Mouse (Mus musculus): Measurements from ENCODE around the gene Dll4. TPM values are rescaled to one million over a fixed set of nuclear protein-coding genes. Genes with fewer than 3 reads are reported as not detected.
A peak's percentile ranks its signal among the peaks of the same experiment; 100 is the strongest.

Dll4 gene
- total RNA-seq, 2 experiments from 2014 or later: not detected

DNA sequence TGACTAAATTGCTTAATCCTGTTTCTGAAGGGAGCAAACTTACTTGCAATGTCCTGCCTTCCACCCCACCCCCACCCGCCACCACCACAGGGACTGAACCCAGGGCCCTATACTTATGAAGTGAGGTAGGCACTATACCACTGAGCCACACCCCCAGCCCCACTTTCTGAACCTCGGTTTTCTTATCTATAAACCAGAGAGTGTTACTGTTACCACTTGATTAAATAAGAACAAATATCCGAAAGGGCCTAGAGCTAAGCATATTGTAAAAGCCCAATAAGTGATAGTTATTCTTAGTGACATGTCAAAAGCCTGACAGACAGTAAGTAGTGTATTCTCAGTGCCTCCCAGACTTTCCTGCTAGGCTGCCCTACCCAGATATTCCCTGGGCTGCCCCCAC, 21.2 kb upstream of the Dll4 start:
- ATAC-seq (replicated peaks; ENCODE audit: low FRiP score, low TSS enrichment, poor library complexity, severe bottlenecking): peak; percentile 48

DNA sequence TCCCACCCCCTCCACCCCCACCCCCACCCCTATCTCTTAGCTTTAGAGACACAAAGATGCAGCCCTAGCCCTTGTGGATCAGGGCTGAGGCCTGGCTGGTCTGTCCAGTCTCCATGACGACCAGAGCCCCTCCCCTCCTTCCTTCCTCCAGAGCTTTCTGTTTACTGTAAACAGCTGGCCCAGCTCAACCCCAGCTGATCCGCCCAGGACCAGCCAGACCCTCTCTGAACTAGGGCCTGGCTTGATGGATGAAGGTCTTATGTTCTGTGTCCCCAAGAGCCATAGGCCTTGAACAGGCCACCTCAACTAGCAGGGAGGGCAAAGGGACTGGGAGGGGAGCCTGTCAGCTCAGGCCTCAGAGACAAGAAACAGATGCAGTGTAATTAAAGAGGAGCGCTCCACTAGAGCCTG, 20.8 kb upstream of the Dll4 start:
- peak; percentile 17 for ATAC-seq (replicated peaks; ENCODE audit: low FRiP score, low TSS enrichment, poor library complexity, severe bottlenecking)

DNA sequence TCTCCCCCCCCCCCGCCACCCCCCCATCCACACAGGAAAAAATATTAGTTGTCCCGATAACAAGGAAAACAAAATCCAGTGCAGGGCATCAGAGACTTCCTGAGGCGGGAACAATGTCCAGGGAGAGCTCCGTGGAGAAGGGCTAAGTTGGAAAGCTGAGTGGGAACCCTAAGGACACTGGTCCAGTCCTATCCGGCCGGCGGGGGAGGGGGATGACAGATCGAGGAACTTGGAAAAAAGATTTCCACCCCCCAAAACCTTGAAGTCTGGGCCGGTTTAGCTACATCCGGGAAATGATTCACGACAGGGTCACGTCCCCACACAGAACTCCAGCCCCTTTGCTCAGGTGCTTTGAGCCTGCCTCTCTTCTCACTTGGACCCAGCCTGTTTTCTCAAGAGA, 14.0 kb upstream of the Dll4 start:
- no peak for ATAC-seq (replicated peaks; ENCODE audit: low FRiP score, low TSS enrichment, poor library complexity, severe bottlenecking)

DNA sequence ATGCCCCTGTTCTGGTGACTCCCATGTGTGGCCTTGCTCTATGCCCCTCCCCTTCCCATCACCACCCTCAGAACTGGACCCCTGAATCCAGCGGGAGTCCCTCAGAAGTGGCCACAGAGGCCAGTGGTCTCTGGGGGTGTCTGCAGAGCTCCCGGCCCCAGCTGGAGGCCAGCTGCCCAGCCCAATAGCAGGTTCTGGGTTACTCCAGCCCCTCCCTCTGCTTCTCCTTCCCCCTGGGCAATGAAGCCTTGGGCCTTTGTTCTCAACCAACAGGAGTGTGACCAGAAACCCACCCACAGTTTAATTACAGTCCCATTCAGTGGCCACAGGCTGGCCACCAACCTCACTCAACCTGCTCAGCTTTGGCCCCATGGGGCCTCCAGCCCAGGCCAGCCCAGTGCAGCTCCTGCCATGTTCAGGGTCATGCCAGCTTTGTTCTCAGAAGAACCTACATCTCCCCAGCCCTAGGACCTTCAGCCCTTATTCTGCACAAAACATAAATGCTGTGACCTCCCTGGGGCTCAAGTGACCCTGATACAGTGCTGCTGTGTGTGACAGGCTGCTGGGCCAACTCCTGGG, 13.1 kb upstream of the Dll4 start:
- no peak for ATAC-seq (replicated peaks; ENCODE audit: low FRiP score, low TSS enrichment, poor library complexity, severe bottlenecking)

DNA sequence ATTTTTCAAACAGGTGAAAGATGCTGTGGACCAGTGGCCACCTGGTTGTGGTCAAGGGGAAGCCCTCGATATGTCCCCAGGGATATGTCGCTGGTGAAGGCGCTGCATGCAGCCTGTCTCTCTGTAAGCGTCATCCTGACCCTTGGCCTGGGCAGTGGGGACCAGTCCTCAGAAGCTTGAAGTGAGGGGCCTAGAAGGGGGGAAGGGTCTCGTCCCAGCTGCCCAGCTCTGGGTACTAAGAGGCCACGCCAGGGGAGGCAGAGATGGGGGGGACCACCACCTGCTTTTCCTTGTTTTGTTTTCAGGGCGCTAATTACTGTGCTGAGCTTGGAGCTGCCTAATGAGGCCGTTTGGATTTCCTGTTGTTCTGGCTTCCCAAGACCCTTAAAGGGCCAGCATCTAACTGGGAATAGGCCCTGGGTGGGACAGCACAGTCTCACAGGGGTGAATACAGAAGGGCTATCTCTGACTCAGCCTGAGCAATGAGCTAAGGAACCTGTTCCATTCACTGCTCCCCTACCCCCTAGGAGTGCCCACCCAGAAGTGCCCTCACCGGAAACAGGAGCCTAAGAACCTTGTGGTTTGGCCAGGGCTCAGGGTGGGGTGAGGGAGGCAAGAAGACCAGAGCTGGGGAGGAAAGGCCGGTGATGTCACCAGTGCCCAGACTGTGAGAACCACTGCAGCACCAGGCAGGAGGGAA, 11.7 kb upstream of the Dll4 start:
- ATAC-seq (replicated peaks; ENCODE audit: low FRiP score, low TSS enrichment, poor library complexity, severe bottlenecking): no peak

DNA sequence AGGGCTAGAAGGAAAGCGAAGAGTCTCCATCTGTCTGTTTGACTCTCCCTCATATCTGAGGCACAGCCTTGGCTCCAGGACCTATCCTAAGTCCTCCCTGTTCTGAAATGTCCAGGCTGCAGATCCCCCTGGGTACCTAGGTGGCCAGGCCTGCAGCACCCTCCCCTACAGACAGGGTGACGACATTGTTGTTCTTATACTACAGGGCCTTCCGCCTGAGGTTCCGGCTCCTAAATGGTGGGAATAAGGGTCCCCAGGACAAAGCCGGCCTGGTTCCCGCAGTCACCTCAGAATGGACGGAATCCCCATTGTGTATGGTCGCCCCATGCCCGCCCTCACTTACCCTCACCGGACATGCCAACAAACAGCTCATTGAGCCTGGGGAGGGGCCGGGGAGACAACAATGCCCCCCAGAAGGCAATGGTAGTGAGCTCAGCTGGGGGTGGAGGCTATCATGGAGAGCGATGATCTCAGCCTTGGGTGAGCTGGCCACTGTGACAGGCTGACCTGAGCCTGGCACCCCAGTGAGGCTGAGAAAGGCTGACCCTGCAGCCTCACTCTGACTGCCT, 10.8 kb upstream of the Dll4 start:
- ATAC-seq (replicated peaks; ENCODE audit: low FRiP score, low TSS enrichment, poor library complexity, severe bottlenecking): no peak

DNA sequence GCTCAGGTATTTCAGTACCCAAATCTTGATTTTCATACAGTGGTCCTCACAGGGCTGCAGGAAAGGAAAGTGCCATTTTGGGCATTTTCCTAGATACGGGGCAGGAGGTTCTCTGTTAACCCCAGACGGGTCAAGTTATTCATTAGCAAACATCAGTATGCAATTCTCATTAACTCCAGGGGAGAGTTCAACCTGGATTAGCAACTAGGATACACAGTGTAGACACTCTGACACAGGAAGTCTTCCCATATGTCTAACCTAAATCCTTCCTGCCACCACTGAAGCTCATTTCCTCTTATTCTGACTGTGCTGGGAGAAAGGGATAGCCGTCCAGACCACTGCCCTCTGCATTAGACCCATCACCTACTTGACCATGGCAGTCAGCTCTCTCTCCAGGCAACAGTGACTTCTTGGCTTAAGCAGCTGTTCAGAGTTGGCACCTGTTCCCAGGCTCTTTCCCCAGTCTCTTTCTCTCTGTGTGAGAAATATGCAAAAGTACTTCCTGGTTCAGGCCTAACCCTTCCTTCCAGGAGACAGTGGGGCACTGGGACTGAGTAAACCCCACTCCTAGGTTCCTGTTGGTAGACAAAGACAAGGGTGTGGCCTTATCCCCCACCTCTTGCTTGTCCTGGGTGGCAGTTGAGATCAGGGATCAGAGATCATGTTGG, 7.4 kb upstream of the Dll4 start:
- ATAC-seq (replicated peaks; ENCODE audit: low FRiP score, low TSS enrichment, poor library complexity, severe bottlenecking): no peak

DNA sequence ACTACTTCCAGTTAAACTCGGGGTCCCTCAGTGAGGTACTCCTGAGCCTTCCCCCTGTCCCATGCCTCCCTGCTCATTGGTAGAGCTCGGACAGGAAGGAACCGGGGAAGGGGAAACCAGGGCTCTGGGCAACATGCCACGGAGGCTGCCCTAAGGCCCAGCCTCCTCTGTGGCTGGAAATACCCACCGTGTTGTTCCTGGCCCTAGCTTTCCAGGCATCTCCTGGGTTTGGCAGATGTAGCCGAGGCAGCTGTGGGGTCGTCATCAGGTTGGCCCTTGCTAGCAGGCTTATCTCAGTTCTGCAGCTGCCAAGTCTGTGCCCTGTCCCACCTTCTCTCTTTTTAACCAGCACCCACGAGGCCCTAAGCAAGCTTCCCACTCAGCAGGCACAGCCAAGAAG, 5.0 kb upstream of the Dll4 start:
- ATAC-seq (replicated peaks; ENCODE audit: low FRiP score, low TSS enrichment, poor library complexity, severe bottlenecking): peak; percentile 74

DNA sequence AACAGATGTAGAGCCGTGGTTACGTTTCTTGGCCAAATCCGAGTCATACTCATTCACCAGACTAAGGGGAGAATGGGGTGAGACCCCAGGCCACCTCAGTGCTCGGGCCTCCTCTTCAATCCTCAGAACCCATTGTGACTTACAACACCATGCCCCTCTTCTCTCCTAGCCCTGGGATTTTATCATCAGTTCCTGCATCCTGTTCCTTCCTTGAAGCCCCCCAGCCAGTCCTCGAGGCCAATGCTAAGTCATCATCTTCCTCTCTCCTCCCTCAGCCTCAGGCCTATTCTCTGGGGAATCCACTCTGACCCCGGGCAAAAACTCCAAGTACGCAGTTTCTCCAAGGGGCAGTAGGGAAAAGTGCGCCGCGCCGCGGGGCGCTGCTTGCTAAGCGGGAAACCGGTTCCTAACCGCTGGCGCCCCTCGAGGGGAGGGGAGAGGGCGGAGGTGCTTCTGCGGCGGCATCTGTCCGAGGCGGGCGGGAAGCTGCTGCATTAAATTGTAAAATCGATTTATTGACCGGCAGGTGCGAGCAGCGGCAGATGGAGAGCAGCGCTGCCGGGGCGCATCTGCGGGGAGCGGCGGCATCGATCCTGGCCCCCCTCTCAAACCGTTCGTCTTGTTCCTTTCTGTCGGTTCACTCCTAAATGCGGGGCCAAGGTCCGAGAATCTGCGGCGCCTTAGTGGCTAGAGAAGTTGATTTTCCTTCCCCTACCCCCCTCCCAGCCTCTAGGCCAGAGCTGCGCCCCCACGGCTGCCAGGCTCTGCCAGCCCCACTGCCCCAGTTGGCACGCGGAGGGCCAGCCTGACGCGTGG, 3.6 kb upstream of the Dll4 start:
- no peak for ATAC-seq (replicated peaks; ENCODE audit: low FRiP score, low TSS enrichment, poor library complexity, severe bottlenecking)

DNA sequence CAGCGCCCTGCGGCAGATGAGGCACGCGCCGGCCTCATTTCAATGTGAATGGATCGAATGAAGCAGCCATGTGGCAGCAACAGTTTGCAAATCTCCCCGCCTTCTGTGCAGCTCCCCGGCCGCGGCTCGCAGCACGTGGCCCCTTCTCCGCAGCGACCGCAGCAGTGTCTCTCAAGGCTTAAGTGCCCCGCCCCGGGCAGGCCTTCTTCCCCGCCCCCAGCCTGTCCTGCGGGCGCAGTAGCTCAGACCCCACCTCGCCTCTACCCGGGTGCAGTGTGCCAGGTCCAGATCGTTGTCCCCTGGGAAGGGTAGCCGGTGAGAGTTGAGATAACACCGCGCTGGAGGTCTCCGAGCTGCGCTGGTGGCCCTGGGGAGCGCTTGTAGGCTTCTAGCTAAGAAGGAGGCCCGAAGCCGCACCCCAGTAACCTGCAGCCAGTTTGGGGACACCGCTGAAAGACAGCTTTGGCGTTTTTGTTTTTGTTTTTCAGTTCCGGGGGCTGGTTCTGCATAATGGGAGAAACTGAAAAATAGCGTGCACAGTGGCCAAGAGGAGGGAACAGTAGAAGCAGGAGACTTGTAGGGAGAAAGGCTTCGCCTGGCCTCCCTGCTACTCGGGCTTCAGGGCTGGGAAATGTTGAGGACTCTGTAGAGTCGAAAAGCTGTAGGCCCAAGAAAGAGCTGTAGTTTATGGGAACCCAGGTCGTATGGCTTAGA, 2.8 kb upstream of the Dll4 start:
- ATAC-seq (replicated peaks; ENCODE audit: low FRiP score, low TSS enrichment, poor library complexity, severe bottlenecking): peak; percentile 31

DNA sequence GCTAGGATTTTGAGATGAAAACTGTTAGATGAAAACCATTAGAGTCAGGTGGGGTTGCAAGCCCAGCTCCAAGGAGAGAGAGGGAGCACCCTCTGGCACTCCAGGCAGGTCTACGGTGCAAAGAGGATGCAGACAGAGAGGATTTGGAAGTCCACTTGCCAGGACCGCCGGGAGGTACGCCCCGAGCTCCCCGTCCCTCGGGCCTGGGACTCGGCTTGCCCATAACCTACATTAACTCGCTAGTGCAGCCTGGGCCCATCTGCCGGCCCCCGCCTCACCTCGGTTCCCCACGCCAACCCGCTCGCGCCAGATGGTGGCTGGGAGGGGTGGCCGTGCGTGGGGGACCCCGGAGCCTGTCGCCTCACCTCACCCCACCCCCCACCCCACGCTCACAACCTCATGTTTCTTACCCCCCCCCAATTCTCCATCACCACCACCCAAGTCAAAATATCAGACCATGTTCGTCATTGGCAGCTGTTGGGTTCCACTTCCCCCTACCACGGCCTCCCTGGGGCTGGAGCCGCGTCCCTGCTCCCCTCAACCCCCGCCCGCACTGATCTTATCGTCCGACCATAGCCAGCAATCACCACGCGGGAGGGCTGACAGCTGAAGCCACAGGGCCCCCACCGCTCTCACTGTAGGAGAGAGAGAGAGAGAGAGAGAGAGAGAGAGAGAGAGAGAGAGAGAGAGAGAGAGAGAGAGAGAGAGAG, 1.6 kb upstream of the Dll4 start:
- ATAC-seq (replicated peaks; ENCODE audit: low FRiP score, low TSS enrichment, poor library complexity, severe bottlenecking): no peak

DNA sequence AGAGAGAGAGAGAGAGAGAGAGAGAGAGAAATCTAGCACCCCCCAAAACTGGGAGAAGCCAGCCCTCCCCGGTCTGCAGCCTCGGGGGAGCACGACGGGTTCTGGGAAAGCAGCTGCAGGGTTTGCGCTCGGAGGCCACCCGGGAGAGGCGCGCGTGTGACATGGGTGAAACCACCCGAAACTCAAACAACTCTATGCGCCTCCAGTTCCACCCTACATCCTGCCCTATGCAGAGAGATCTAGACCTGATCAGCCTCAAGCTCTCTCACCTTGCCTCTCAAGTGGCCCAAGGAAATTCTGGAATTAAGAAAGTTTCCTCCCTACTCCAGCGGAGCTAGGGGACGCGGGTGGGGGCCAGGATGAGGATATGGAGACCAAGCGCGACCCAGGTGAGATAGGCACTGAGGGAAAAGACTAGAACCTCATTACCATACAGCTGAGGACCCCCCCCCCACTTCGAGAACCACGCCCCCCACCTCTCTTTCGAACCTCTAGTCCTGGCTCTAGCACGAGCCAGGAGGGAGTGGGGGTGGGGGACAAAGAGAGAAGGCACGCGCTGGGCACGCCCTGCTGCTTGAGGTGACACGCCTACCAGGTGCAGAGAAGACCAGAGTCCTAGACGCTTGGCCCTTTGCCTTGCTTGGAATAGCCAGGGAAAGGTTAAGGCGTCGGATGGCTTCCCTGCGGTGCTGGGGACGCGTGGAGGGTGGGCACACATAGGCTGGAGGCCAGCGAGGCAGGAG, 837 bp upstream of the Dll4 start:
- no peak for ATAC-seq (replicated peaks; ENCODE audit: low FRiP score, low TSS enrichment, poor library complexity, severe bottlenecking)

DNA sequence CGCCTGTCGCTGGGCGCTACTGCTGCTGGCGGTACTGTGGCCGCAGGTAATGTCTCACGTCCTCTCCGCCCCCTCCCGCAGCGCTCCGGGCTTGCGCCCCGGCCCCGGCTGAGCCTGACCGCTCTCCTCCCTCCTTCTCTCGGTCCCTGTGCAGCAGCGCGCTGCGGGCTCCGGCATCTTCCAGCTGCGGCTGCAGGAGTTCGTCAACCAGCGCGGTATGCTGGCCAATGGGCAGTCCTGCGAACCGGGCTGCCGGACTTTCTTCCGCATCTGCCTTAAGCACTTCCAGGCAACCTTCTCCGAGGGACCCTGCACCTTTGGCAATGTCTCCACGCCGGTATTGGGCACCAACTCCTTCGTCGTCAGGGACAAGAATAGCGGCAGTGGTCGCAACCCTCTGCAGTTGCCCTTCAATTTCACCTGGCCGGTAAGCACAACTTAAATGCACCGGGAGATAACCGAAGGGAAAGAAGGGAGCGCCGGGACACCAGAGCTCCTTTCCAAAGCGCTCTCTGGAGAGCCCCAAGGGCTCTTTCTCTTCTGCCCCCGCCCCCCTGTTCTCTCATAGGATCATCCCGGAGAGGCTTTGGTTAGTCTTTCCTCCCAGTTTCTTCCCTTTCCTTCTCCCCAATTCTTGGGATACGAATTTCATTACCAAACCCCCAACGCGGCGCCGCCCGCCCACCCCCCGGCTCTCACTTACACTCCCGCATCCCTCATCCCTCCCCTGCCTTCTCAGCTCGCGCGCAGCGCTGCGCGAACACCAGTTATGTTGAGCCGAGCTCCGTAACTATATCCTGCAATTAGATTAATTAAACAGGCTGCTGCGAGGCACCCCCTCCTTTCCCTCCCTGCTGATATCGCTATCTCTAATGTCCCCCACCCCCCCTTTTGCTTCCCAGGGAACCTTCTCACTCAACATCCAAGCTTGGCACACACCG, 847 bp downstream of the Dll4 start:
- ATAC-seq (replicated peaks; ENCODE audit: low FRiP score, low TSS enrichment, poor library complexity, severe bottlenecking): no peak

DNA sequence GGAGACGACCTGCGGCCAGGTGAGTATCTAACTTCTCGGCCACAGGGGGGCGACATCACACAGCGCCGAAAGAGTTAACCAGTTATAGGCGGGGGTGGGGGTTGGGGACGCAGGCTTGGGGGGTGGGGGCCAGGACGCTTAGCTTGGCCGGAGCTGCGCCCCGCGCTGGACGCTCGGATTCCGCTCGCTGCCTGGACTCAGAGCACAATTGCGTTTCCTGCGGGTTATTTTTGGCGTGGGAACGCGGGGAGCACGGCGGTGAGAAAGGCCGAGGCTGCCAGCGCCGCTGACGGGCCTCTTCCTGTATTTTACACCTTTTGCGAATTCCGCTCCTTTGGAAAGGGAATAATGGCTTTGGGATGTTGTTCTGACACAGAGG, 1.5 kb downstream of the Dll4 start:
- ATAC-seq (replicated peaks; ENCODE audit: low FRiP score, low TSS enrichment, poor library complexity, severe bottlenecking): no peak

DNA sequence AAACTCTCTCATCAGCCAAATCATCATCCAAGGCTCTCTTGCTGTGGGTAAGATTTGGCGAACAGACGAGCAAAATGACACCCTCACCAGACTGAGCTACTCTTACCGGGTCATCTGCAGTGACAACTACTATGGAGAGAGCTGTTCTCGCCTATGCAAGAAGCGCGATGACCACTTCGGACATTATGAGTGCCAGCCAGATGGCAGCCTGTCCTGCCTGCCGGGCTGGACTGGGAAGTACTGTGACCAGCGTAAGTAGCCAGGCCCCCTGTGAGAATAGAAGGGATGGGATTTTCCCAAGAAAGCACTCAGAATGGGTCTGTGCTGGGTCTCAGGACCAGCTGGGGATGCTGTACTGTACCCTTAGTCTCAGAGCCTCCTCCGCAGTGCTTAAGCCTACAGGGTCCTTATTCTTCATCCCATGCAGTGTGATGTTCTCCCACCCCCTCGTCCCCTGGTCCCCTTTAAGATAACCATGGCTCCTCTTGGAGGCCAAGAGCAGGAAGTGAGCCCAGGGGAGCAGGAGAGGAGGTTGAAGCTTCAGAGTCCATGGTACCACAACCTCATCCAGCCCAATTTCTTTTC, 2.5 kb downstream of the Dll4 start:
- ATAC-seq (replicated peaks; ENCODE audit: low FRiP score, low TSS enrichment, poor library complexity, severe bottlenecking): no peak

DNA sequence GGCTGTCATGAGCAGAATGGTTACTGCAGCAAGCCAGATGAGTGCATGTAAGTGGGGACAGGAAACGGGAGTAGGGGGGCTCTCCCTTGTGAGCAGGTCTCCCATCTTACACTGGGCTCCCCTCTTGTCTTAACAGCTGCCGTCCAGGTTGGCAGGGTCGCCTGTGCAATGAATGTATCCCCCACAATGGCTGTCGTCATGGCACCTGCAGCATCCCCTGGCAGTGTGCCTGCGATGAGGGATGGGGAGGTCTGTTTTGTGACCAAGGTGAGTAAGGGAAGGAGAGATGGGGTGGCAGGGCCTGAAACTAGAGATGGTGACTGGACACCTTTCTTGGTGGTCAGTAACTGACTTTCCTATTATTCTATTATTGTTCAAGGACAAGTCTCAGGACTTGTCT, 3.0 kb downstream of the Dll4 start:
- ATAC-seq (replicated peaks; ENCODE audit: low FRiP score, low TSS enrichment, poor library complexity, severe bottlenecking): no peak
